Mouse (Mus musculus) midbrain, postnatal 0 days (tissue): Measurements from ENCODE around the gene Irf1. TPM values are rescaled to one million over a fixed set of nuclear protein-coding genes. Genes with fewer than 3 reads are reported as not detected.

Experiments used
- ATAC-seq: fragments of 200-750 bp; cut with Nextera tagmentation; 2 replicates; pipeline ENCODE4 v1.8.0; 2017; ENCODE audit warnings: moderate number of reproducible peaks, mild to moderate bottlenecking, moderate TSS enrichment, moderate library complexity; ENCODE audit not compliant: low FRiP score
- DNase-seq: peaks from one replicate; pipeline ENCODE4 v3.0.0-alpha.2; 2015; ENCODE audit warnings: low spot score
- H3K27ac ChIP-seq: fragments of 300-500 bp; sonication (generic); 2 replicates; pipeline ENCODE4 v1.5.1; 2014; ENCODE audit warnings: low read depth, mild to moderate bottlenecking, low read length, mixed read lengths
- H3K27me3 ChIP-seq: fragments of 300-500 bp; sonication (generic); 2 replicates; pipeline ENCODE4 v1.6.1; 2014; ENCODE audit warnings: low read length, control low read depth, mixed read lengths; ENCODE audit not compliant: insufficient read depth
- H3K36me3 ChIP-seq: fragments of 300-500 bp; sonication (generic); 2 replicates; pipeline ENCODE4 v1.6.1; 2014; ENCODE audit warnings: low read length, control low read depth, mixed read lengths; ENCODE audit not compliant: insufficient read depth
- H3K4me1 ChIP-seq: fragments of 300-500 bp; sonication (generic); 2 replicates; pipeline ENCODE4 v1.6.1; 2014; ENCODE audit warnings: mild to moderate bottlenecking, control low read depth, antibody characterized with exemption, low read length, mixed read lengths; ENCODE audit not compliant: insufficient read depth
- H3K4me2 ChIP-seq: fragments of 300-500 bp; sonication (generic); 2 replicates; pipeline ENCODE4 v1.6.1; 2014; ENCODE audit warnings: low read depth, mild to moderate bottlenecking, low read length, mixed read lengths; ENCODE audit not compliant: poor library complexity, severe bottlenecking
- H3K4me3 ChIP-seq: fragments of 300-500 bp; sonication (generic); 2 replicates; pipeline ENCODE4 v1.5.1; 2014; ENCODE audit warnings: low read depth, mild to moderate bottlenecking, low read length, moderate library complexity
- H3K9ac ChIP-seq: fragments of 300-500 bp; sonication (generic); replicated peaks from 2 replicates; pipeline ENCODE4 v1.6.1; 2014; ENCODE audit warnings: mild to moderate bottlenecking, low read length, moderate library complexity, mixed read lengths; ENCODE audit not compliant: poor library complexity, severe bottlenecking
- H3K9me3 ChIP-seq: fragments of 300-500 bp; sonication (generic); 2 replicates; pipeline ENCODE4 v1.6.1; 2016; ENCODE audit warnings: low read length, control low read depth
- CTCF ChIP-seq: IDR thresholded peaks from 2 replicates; pipeline ENCODE4 v1.5.1; 2016; ENCODE audit warnings: antibody characterized with exemption, mild to moderate bottlenecking
- WGBS: fragments of 180-500 bp; shearing (Covaris S2); extraction: QIAGEN DNeasy Blood & Tissue Kit; methylation state at CpG from one replicate; pipeline ENCODE4 v1.1.7; 2014; 5-methylcytosine and 5-hydroxymethylcytosine counted together
- polyA plus RNA-seq: library from polyadenylated mRNA; unstranded; fragments of >200 nt; fragmentation: Nextera tagmentation; extraction: Ambion mirVana; gene quantifications from 2 replicates; pipeline ENCODE4 v1.2.1, GENCODE M21; 2015
- total RNA-seq: library from RNA; depleted of rRNA; stranded (reverse); fragments of >200 nt; gene quantifications from 2 replicates; pipeline ENCODE4 v1.2.3, GENCODE M21; 2014

The Irf1 gene
- total and polyA plus RNA-seq, 2 experiments from 2014 or later: 0.93 to 4.0 TPM

- no peaks in the 10 kb centered on the region for H3K9me3 ChIP-seq
- H3K36me3 ChIP-seq: no peaks in the 10 kb centered on the region
- DNase-seq (peak; percentile 60), ATAC-seq (peak; percentile 75)
- 0 out of 2 replicates have a peak overlapping the region, but pooled peaks have one; percentile 32 for H3K27ac ChIP-seq
- H3K4me1 ChIP-seq: peaks cover 5% of the 10 kb centered on the region; the same call in 1 of the 2 replicates
- H3K4me3 ChIP-seq: peak overlapping the region; percentile 67
- peak overlapping the region; percentile 92 for H3K4me2 ChIP-seq
- under 1% methylated on average over 66 of the region's 75 CpGs for WGBS
- 0 out of 2 replicates have a peak, but pooled peaks cover 6% of the 10 kb centered on the region for H3K27me3 ChIP-seq
- TF ChIP-seq CTCF: 0 out of 2 replicates have a peak, but pooled peaks have one; percentile 20
- H3K9ac ChIP-seq: peak overlapping the region; percentile 67
Observed at GRCm38 (mm10) chr11:53770125-53770791, 444 bp downstream of the Irf1 start.

GRCm38 (mm10) chr11:53771001-53771744, 1.4 kb downstream of the Irf1 start:
- WGBS: 86% methylated on average over 11 of the region's 11 CpGs
- Histone ChIP-seq H3K9me3 (no peaks in the 10 kb centered on the region), H3K27ac (no peak overlapping the region), H3K27me3 (0 out of 2 replicates have a peak, but pooled peaks cover 6% of the 10 kb centered on the region), H3K36me3 (no peaks in the 10 kb centered on the region), H3K4me3 (peak overlapping the region; percentile 67; the same call in 1 of the 2 replicates), H3K9ac (no peak overlapping the region), H3K4me2 (peak overlapping the region; percentile 92), H3K4me1 (peaks cover 5% of the 10 kb centered on the region; the same call in 1 of the 2 replicates)
- no peak for TF ChIP-seq CTCF
- no peak for DNase-seq
- no peak for ATAC-seq

- ATAC-seq (no peak), DNase-seq (no peak)
- no peak for TF ChIP-seq CTCF
- no peak overlapping the region for H3K9ac ChIP-seq
- H3K4me1 ChIP-seq: peaks cover 5% of the 10 kb centered on the region; the same call in 1 of the 2 replicates
- 0 out of 2 replicates have a peak, but pooled peaks cover 6% of the 10 kb centered on the region for H3K27me3 ChIP-seq
- 82% methylated on average over 9 of the region's 9 CpGs for WGBS
- no peak overlapping the region for H3K4me2 ChIP-seq
- H3K4me3 ChIP-seq: no peak overlapping the region
- no peaks in the 10 kb centered on the region for H3K9me3 ChIP-seq
- H3K36me3 ChIP-seq: no peaks in the 10 kb centered on the region
- H3K27ac ChIP-seq: no peak overlapping the region
Observed at GRCm38 (mm10) chr11:53772536-53772935, 2.7 kb downstream of the Irf1 start.

GRCm38 (mm10) chr11:53773087-53773486, 3.3 kb downstream of the Irf1 start, which contains the start of gene Gm17334:
Gene Gm17334 (minus strand): TSS chr11:53773187.
- no peak for TF ChIP-seq CTCF
- Histone ChIP-seq H3K4me2 (no peak within 1 kb of the TSS), H3K4me1 (peaks cover 5% of the 10 kb centered on the region; the same call in 1 of the 2 replicates), H3K27ac (no peak within 1 kb of the TSS), H3K9ac (no peak within 1 kb of the TSS), H3K4me3 (no peak within 1 kb of the TSS), H3K9me3 (no peaks in the 10 kb centered on the region), H3K27me3 (0 out of 2 replicates have a peak, but pooled peaks cover 6% of the 10 kb centered on the region), H3K36me3 (no peaks in the 10 kb centered on the region)
- ATAC-seq (no peak), DNase-seq (no peak)
- WGBS: 92% methylated on average over 5 of the region's 5 CpGs

GRCm38 (mm10) chr11:53773641-53774360, 4.0 kb downstream of the Irf1 start:
- Histone ChIP-seq H3K4me1 (peaks cover 5% of the 10 kb centered on the region; the same call in 1 of the 2 replicates), H3K9ac (no peak overlapping the region), H3K4me2 (no peak overlapping the region), H3K27me3 (0 out of 2 replicates have a peak, but pooled peaks cover 2% of the 10 kb centered on the region), H3K9me3 (no peaks in the 10 kb centered on the region), H3K4me3 (no peak overlapping the region), H3K36me3 (no peaks in the 10 kb centered on the region), H3K27ac (no peak overlapping the region)
- WGBS: 94% methylated on average over 16 of the region's 16 CpGs
- ATAC-seq (no peak), DNase-seq (no peak)
- TF ChIP-seq CTCF: no peak
